Mouse (Mus musculus) myocyte (in vitro differentiated cells): Measurements from ENCODE around the gene Gm13090.

Experiments used
- CEBPB ChIP-seq: IDR thresholded peaks from 2 replicates; pipeline ENCODE4 v1.6.1; 2011; ENCODE audit warnings: mild to moderate bottlenecking, moderate library complexity; ENCODE audit not compliant: poor library complexity, insufficient read depth, severe bottlenecking
- E2F4 ChIP-seq: IDR thresholded peaks from one replicate; pipeline ENCODE4 v1.6.1; 2011; ENCODE audit warnings: mild to moderate bottlenecking, control low read depth, moderate library complexity; ENCODE audit not compliant: insufficient read depth
- MAX ChIP-seq: IDR thresholded peaks from one replicate; pipeline ENCODE4 v1.6.1; 2011; ENCODE audit warnings: low read depth, mild to moderate bottlenecking, control low read depth
- MYOD1 ChIP-seq, 3 experiments: IDR thresholded peaks; one replicate each; pipeline ENCODE4 v1.6.1; 2011; ENCODE audit warnings: control low read depth in 2 of 3, low read depth in 2 of 3, mild to moderate bottlenecking in 2 of 3, moderate library complexity in 1 of 3; ENCODE audit not compliant: insufficient read length in 2 of 3, control insufficient read depth in 1 of 3
- MYOG ChIP-seq, 3 experiments: IDR thresholded peaks; one replicate each; pipeline ENCODE4 v1.6.1; 2011; ENCODE audit warnings: control low read depth in 2 of 3, low read depth in 2 of 3, mild to moderate bottlenecking in 2 of 3; ENCODE audit not compliant: insufficient read length in 2 of 3, control insufficient read depth in 1 of 3, insufficient read depth in 1 of 3
- POLR2A ChIP-seq: IDR thresholded peaks from one replicate; pipeline ENCODE4 v1.6.1; 2011; ENCODE audit warnings: low read depth, mild to moderate bottlenecking, control low read depth, moderate library complexity; ENCODE audit not compliant: insufficient read length
- POLR2AphosphoS2 ChIP-seq: IDR thresholded peaks from one replicate; pipeline ENCODE4 v1.6.1; 2011; ENCODE audit warnings: low read depth, control low read depth; ENCODE audit not compliant: insufficient read length
- SRF ChIP-seq: IDR thresholded peaks from one replicate; pipeline ENCODE4 v1.6.1; 2011; ENCODE audit warnings: low read depth; ENCODE audit not compliant: control insufficient read depth, insufficient read length
- TCF12 ChIP-seq: IDR thresholded peaks from one replicate; pipeline ENCODE4 v1.6.1; 2011; ENCODE audit warnings: mild to moderate bottlenecking, control low read depth; ENCODE audit not compliant: poor library complexity, insufficient read depth, severe bottlenecking
- TCF3 ChIP-seq: IDR thresholded peaks from one replicate; pipeline ENCODE4 v1.6.1; 2011; ENCODE audit warnings: low read depth, control low read depth; ENCODE audit not compliant: insufficient read length
- USF1 ChIP-seq: IDR thresholded peaks from one replicate; pipeline ENCODE4 v1.6.1; 2011; ENCODE audit warnings: low read depth, mild to moderate bottlenecking, control low read depth, moderate library complexity

- TF ChIP-seq POLR2A (no peak), CEBPB (no peak), POLR2AphosphoS2 (no peak), TCF12 (no peak), MYOD1 (IDR thresholded peaks at IDR 0.05; ENCODE audit: control insufficient read depth in 1 of 3, insufficient read length in 2 of 3, low read depth in 2 of 3) (no peak), MYOG (IDR thresholded peaks at IDR 0.05; ENCODE audit: control insufficient read depth in 1 of 3, insufficient read depth in 1 of 3, insufficient read length in 2 of 3, low read depth in 2 of 3) (no peak), TCF3 (no peak), MAX (no peak), E2F4 (no peak), SRF (no peak), USF1 (no peak)
Observed at GRCm38 (mm10) chr4:151129725-151130557, 40.6 kb downstream of the Gm13090 start.
